Mouse (Mus musculus) lung, adult 2 months (tissue): ENCODE data around the gene 2210016F16Rik.

Experiments
- CTCF ChIP-seq: fragments of 200-500 bp; IDR thresholded peaks from 2 replicates; pipeline ENCODE4 v1.5.1; 2011; ENCODE audit warnings: mild to moderate bottlenecking, low read length, control low read depth; ENCODE audit not compliant: insufficient read depth
- POLR2A ChIP-seq: fragments of 200-500 bp; IDR thresholded peaks from 2 replicates; pipeline ENCODE4 v1.6.1; 2011; ENCODE audit warnings: low read depth, mild to moderate bottlenecking, control low read depth, low read length, borderline replicate concordance; ENCODE audit errors: extremely low read depth

- TF ChIP-seq CTCF (no peak), POLR2A (no peak)
Measured at GRCm38 (mm10) chr13:58397651-58398050, 12.6 kb upstream of the 2210016F16Rik start.
